Mouse (Mus musculus) myocyte (in vitro differentiated cells): ENCODE results near the gene Akr1cl. TPM values are rescaled to one million over a fixed set of nuclear protein-coding genes. Genes with fewer than 3 reads are reported as not detected.

Source experiments
- H3K27me3 ChIP-seq: one replicate; pipeline ENCODE4 v1.6.1; 2011; ENCODE audit not compliant: control insufficient read depth, insufficient read depth, insufficient read length
- H3K36me3 ChIP-seq: one replicate; pipeline ENCODE4 v1.6.1; 2011; ENCODE audit not compliant: control insufficient read depth, insufficient read depth
- H3K4me2 ChIP-seq: one replicate; pipeline ENCODE4 v1.6.1; 2011; ENCODE audit warnings: low read depth, control low read depth
- H3K4me3 ChIP-seq: one replicate; pipeline ENCODE4 v1.5.1; 2011; ENCODE audit warnings: mild to moderate bottlenecking, control low read depth, moderate library complexity
- H3K79me2 ChIP-seq: one replicate; pipeline ENCODE4 v1.6.1; 2011; ENCODE audit not compliant: control insufficient read depth, insufficient read depth
- H3ac ChIP-seq: one replicate; pipeline ENCODE4 v1.6.1; 2011; ENCODE audit not compliant: control insufficient read depth, insufficient read length
- CEBPB ChIP-seq: IDR thresholded peaks from 2 replicates; pipeline ENCODE4 v1.6.1; 2011; ENCODE audit warnings: mild to moderate bottlenecking, moderate library complexity; ENCODE audit not compliant: poor library complexity, insufficient read depth, severe bottlenecking
- E2F4 ChIP-seq: IDR thresholded peaks from one replicate; pipeline ENCODE4 v1.6.1; 2011; ENCODE audit warnings: mild to moderate bottlenecking, control low read depth, moderate library complexity; ENCODE audit not compliant: insufficient read depth
- MAX ChIP-seq: IDR thresholded peaks from one replicate; pipeline ENCODE4 v1.6.1; 2011; ENCODE audit warnings: low read depth, mild to moderate bottlenecking, control low read depth
- MYOD1 ChIP-seq, 3 experiments: IDR thresholded peaks; one replicate each; pipeline ENCODE4 v1.6.1; 2011; ENCODE audit warnings: control low read depth in 2 of 3, low read depth in 2 of 3, mild to moderate bottlenecking in 2 of 3, moderate library complexity in 1 of 3; ENCODE audit not compliant: insufficient read length in 2 of 3, control insufficient read depth in 1 of 3
- MYOG ChIP-seq, 3 experiments: IDR thresholded peaks; one replicate each; pipeline ENCODE4 v1.6.1; 2011; ENCODE audit warnings: control low read depth in 2 of 3, low read depth in 2 of 3, mild to moderate bottlenecking in 2 of 3; ENCODE audit not compliant: insufficient read length in 2 of 3, control insufficient read depth in 1 of 3, insufficient read depth in 1 of 3
- POLR2A ChIP-seq: IDR thresholded peaks from one replicate; pipeline ENCODE4 v1.6.1; 2011; ENCODE audit warnings: low read depth, mild to moderate bottlenecking, control low read depth, moderate library complexity; ENCODE audit not compliant: insufficient read length
- POLR2AphosphoS2 ChIP-seq: IDR thresholded peaks from one replicate; pipeline ENCODE4 v1.6.1; 2011; ENCODE audit warnings: low read depth, control low read depth; ENCODE audit not compliant: insufficient read length
- REST ChIP-seq: IDR thresholded peaks from one replicate; pipeline ENCODE4 v1.6.1; 2011; ENCODE audit warnings: mild to moderate bottlenecking, control low read depth, moderate library complexity; ENCODE audit not compliant: insufficient read depth, insufficient read length
- SRF ChIP-seq: IDR thresholded peaks from one replicate; pipeline ENCODE4 v1.6.1; 2011; ENCODE audit warnings: low read depth; ENCODE audit not compliant: control insufficient read depth, insufficient read length
- TCF12 ChIP-seq: IDR thresholded peaks from one replicate; pipeline ENCODE4 v1.6.1; 2011; ENCODE audit warnings: mild to moderate bottlenecking, control low read depth; ENCODE audit not compliant: poor library complexity, insufficient read depth, severe bottlenecking
- TCF3 ChIP-seq: IDR thresholded peaks from one replicate; pipeline ENCODE4 v1.6.1; 2011; ENCODE audit warnings: low read depth, control low read depth; ENCODE audit not compliant: insufficient read length
- USF1 ChIP-seq: IDR thresholded peaks from one replicate; pipeline ENCODE4 v1.6.1; 2011; ENCODE audit warnings: low read depth, mild to moderate bottlenecking, control low read depth, moderate library complexity
- polyA plus RNA-seq: library from polyadenylated mRNA; unstranded; fragments of >200 nt; fragmentation: generic; extraction: Trizol; gene quantifications from one replicate; pipeline ENCODE4 v1.2.1, GENCODE M21; 2012; ENCODE audit warnings: missing spikeins

Akr1cl gene
- polyA plus RNA-seq, 1 experiment = not detected

DNA sequence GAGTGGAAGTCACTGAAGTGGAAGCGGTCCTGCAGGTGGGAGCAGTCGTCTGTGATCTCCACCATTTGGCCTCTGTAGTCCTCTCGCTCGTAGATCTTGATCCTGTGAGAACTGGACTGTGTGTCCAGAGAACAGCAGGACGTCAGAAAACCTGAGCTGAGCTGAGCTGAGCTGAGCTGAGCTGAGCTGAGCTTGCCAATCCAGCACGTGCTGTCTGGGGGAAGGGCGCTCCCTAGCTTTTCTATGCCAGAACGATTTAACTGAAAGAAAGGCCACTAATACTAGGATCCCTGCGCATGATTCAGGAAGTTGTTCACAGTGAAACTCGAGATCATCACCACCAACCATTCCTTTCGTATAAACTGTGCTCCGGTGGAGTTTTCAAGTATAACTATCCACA lies 16.2 kb upstream of the Akr1cl start:
- Histone ChIP-seq H3ac (no peak overlapping the region), H3K4me3 (no peak overlapping the region), H3K36me3 (no peaks in the 10 kb centered on the region), H3K27me3 (no peaks in the 10 kb centered on the region), H3K79me2 (no peaks in the 10 kb centered on the region), H3K4me2 (no peak overlapping the region)
- no peak for TF ChIP-seq TCF3
- TF ChIP-seq E2F4 = no peak
- no peak for TF ChIP-seq SRF
- TF ChIP-seq TCF12 = no peak
- no peak for TF ChIP-seq MYOD1 (IDR thresholded peaks at IDR 0.05; ENCODE audit: control insufficient read depth in 1 of 3, insufficient read length in 2 of 3, low read depth in 2 of 3)
- TF ChIP-seq USF1 = no peak
- TF ChIP-seq POLR2AphosphoS2 = no peak
- TF ChIP-seq REST = no peak
- no peak for TF ChIP-seq MYOG (IDR thresholded peaks at IDR 0.05; ENCODE audit: control insufficient read depth in 1 of 3, insufficient read depth in 1 of 3, insufficient read length in 2 of 3, low read depth in 2 of 3)
- TF ChIP-seq CEBPB = no peak
- TF ChIP-seq POLR2A = no peak
- TF ChIP-seq MAX = no peak

DNA sequence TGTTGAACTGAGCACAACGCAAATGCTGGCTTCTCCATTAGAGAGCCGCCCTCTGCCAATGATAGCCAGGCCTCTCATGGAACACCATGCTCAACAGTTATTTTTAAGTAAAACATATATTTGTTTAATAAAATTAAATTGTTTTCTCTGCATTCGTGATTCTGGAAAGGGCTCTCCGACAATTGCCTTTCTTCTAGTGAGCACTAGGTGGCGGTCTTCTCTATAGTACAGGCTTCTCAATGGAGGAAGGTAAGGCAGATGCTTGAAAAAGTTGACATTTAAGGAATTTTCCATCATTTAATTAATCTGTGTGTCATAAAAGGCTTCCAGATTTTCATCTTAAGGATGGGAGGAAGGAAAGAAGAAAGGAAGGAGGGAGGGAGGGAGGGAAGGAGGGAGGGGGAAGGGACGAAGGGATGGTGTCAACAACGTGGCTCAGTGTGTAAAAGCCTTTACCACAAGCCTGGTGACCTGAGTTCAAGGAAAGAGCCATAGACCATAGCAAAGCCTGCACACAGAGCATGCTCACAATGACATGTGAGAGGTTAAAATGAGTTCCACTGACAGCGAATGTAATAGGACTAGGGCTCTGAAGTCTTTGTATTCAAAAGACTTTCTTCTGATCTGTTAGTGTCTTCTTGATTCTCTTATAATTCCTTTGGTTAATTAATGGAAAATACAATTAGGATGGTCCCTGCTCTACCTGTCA lies 14.0 kb upstream of the Akr1cl start:
- H3K36me3 ChIP-seq = no peaks in the 10 kb centered on the region
- no peaks in the 10 kb centered on the region for H3K27me3 ChIP-seq
- H3ac ChIP-seq = no peak overlapping the region
- peak overlapping the region; percentile 44 for H3K4me2 ChIP-seq
- TF ChIP-seq TCF12 = no peak
- TF ChIP-seq TCF3 = no peak
- no peak for TF ChIP-seq POLR2A
- no peak overlapping the region for H3K4me3 ChIP-seq
- no peaks in the 10 kb centered on the region for H3K79me2 ChIP-seq

DNA sequence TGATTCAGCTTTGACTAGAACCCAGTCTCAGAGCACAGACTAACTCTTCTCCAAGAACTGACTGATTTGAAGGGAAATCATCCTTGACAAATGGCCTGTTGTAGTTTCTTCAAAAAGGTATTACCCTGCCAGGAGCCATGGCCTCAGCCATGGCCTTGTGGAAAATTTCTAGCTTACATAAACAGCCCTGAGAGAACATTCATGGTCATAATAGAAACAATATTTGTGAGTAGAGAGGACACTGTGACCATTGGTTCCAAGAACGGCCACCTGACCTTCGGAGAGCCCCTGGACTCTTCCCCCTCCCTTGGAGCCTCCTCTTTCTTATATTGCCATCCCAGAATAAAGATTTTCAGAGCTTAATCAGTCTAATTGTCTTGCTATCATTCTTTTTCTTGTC lies 10.9 kb upstream of the Akr1cl start:
- Histone ChIP-seq H3ac (no peak overlapping the region), H3K79me2 (no peaks in the 10 kb centered on the region), H3K4me2 (no peak overlapping the region), H3K27me3 (no peaks in the 10 kb centered on the region), H3K4me3 (no peak overlapping the region), H3K36me3 (no peaks in the 10 kb centered on the region)
- TF ChIP-seq MYOD1 (IDR thresholded peaks at IDR 0.05; ENCODE audit: control insufficient read depth in 1 of 3, insufficient read length in 2 of 3, low read depth in 2 of 3) = no peak
- no peak for TF ChIP-seq MAX
- TF ChIP-seq MYOG (IDR thresholded peaks at IDR 0.05; ENCODE audit: control insufficient read depth in 1 of 3, insufficient read depth in 1 of 3, insufficient read length in 2 of 3, low read depth in 2 of 3) = no peak

DNA sequence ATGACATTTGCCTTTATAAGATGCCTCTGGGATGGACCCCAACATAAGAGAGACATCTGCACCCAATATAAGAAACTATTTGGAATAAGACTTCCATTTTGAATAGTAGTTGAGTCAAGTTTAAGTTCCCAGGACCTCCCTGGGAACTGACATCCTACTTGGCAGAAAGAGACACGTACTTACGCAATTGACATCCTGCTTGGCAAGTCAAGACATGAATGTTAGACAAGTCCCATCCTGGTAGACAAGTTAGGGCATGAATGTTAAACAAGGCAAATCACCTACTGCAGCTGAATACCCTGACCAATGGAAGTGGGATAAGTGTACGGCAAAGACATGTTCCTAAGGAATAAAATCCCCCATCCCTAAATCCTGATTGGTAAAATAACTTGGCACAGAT lies 9.3 kb upstream of the Akr1cl start:
- H3ac ChIP-seq = no peak overlapping the region
- no peak for TF ChIP-seq TCF12
- TF ChIP-seq POLR2AphosphoS2 = no peak
- no peak for TF ChIP-seq USF1
- TF ChIP-seq CEBPB = no peak
- no peak for TF ChIP-seq MYOG (IDR thresholded peaks at IDR 0.05; ENCODE audit: control insufficient read depth in 1 of 3, insufficient read depth in 1 of 3, insufficient read length in 2 of 3, low read depth in 2 of 3)
- H3K36me3 ChIP-seq = no peaks in the 10 kb centered on the region
- no peaks in the 10 kb centered on the region for H3K79me2 ChIP-seq
- no peak overlapping the region for H3K4me3 ChIP-seq
- H3K27me3 ChIP-seq = no peaks in the 10 kb centered on the region
- H3K4me2 ChIP-seq = no peak overlapping the region

DNA sequence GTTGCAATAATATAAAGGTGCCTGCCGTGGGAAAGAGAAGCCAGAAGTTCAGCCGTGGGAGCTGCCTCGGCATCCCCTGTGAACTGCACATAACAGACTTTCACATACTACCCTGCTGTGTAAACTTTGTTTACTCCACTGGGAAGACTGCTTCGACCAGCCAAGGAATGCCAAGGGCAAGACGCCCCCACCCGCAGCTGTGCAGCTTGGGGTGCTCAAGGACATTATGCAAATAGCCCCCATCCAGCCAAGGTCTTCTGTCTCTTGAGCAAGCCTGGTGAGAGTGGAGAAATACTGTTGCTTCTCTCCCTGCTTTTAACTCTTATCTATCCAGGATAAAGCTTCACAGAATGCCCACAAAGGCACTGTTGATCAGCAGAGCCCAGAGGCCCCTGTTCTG lies 8.2 kb upstream of the Akr1cl start:
- no peak overlapping the region for H3ac ChIP-seq
- no peaks in the 10 kb centered on the region for H3K79me2 ChIP-seq
- no peak overlapping the region for H3K4me3 ChIP-seq
- no peaks in the 10 kb centered on the region for H3K36me3 ChIP-seq
- TF ChIP-seq POLR2AphosphoS2 = no peak
- TF ChIP-seq MAX = no peak
- TF ChIP-seq TCF12 = no peak
- no peak for TF ChIP-seq REST
- TF ChIP-seq MYOD1 (IDR thresholded peaks at IDR 0.05; ENCODE audit: control insufficient read depth in 1 of 3, insufficient read length in 2 of 3, low read depth in 2 of 3) = no peak
- no peak for TF ChIP-seq TCF3
- no peak overlapping the region for H3K4me2 ChIP-seq
- no peaks in the 10 kb centered on the region for H3K27me3 ChIP-seq
